In the genomic region with DNA sequence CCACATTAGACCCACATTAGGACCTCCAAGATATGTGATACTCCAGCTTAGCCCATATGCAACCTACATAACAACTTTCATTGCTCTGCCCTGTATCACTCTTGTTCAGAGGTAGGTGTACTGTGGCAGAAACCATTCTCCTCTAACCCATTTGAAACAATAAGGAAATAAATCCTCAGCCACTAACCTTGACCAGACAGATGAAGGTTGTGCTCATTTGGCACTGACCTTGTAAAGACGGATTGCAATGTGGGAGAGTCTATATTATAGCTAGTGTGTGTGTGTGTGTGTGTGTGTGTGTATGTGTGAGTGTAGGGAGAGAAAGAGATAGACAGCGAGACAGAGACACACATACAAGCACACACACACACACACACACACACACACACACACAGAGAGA, we compare ENCODE assay signal across 25 mouse cellular contexts.
"Had no signal": no experiment of that assay in that cellular context is flagged by ENCODE, and none has a peak within 500 bp of the region (broad histone marks: within the 10 kb centered on the region; RNA-seq: fewer than 3 reads in every experiment).

No protein-coding gene starts in this region.

- DNase-seq: gastrocnemius, adult 2 months; gastrocnemius, postnatal 10 days; gastrocnemius, postnatal 25 days; heart, adult 18-20 months; heart, postnatal 10 days; heart, postnatal 4 days; kidney, adult 18-20 months; kidney, adult 8-10 months; kidney, postnatal 10 days; kidney, postnatal 25 days; kidney, postnatal 4 days; left cerebral cortex, postnatal 4 days had no signal

- H3K27me3 ChIP-seq: heart, embryonic 12.5 days; hindbrain, embryonic 12.5 days; intestine, embryonic 15.5 days; limb, embryonic 13.5 days; limb, embryonic 15.5 days had no signal

- H3K9ac ChIP-seq: heart, embryonic 12.5 days; hindbrain, embryonic 12.5 days; hindbrain, embryonic 14.5 days; intestine, embryonic 15.5 days; limb, embryonic 13.5 days; limb, embryonic 15.5 days; liver, embryonic 14.5 days had no signal

- H3K4me2 ChIP-seq: heart, embryonic 12.5 days; hindbrain, embryonic 12.5 days; hindbrain, embryonic 14.5 days; intestine, embryonic 15.5 days; limb, embryonic 13.5 days; limb, embryonic 15.5 days had no signal

- H3K27ac ChIP-seq: gastrocnemius, adult 2 months; heart, embryonic 10.5 days; hindbrain, embryonic 10.5 days; hindbrain, embryonic 12.5 days; hindbrain, embryonic 14.5 days; intestine, embryonic 15.5 days; limb, embryonic 13.5 days; limb, embryonic 15.5 days; liver, embryonic 14.5 days had no signal

- H3K4me3 ChIP-seq: gastrocnemius, adult 2 months; heart, embryonic 10.5 days; heart, embryonic 12.5 days; hindbrain, embryonic 10.5 days; hindbrain, embryonic 12.5 days; intestine, embryonic 15.5 days; layer of hippocampus, adult 2 months; limb, embryonic 13.5 days; limb, embryonic 15.5 days had no signal

- H3K36me3 ChIP-seq: heart, embryonic 10.5 days; heart, embryonic 12.5 days; hindbrain, embryonic 10.5 days; hindbrain, embryonic 12.5 days; intestine, embryonic 15.5 days; limb, embryonic 13.5 days; limb, embryonic 15.5 days had no signal

- H3K9me3 ChIP-seq: heart, embryonic 10.5 days; heart, embryonic 12.5 days; hindbrain, embryonic 10.5 days; hindbrain, embryonic 12.5 days; intestine, embryonic 15.5 days; limb, embryonic 13.5 days; limb, embryonic 15.5 days had no signal

- ATAC-seq: hindbrain, embryonic 16.5 days; inflammation-experienced regulatory T-cells, adult 6 months; intestine, embryonic 15.5 days; intestine, postnatal 0 days had no signal

- H3K4me1 ChIP-seq: heart, embryonic 10.5 days; heart, embryonic 12.5 days; hindbrain, embryonic 10.5 days; hindbrain, embryonic 12.5 days; intestine, embryonic 15.5 days; limb, embryonic 13.5 days; limb, embryonic 15.5 days had no signal
